Mouse (Mus musculus) heart, adult 2 months (tissue): Measurements from ENCODE around the gene Endod1. TPM values are rescaled to one million over a fixed set of nuclear protein-coding genes. Genes with fewer than 3 reads are reported as not detected.
A peak's percentile ranks its signal among the peaks of the same experiment; 100 is the strongest.

Source experiments
- DNase-seq, 2 experiments: peaks; one replicate each; pipeline ENCODE4 v3.0.0; 2021
- H3K27ac ChIP-seq: fragments of 200-600 bp; 2 replicates; pipeline ENCODE4 v1.8.1; 2022
- H3K27me3 ChIP-seq: fragments of 200-500 bp; 2 replicates; pipeline ENCODE4 v1.6.1; 2012; ENCODE audit warnings: mild to moderate bottlenecking, low read length, inconsistent platforms, mixed read lengths; ENCODE audit not compliant: control insufficient read depth, insufficient read depth
- H3K36me3 ChIP-seq: fragments of 200-500 bp; 2 replicates; pipeline ENCODE4 v1.6.1; 2012; ENCODE audit warnings: low read length, inconsistent platforms; ENCODE audit not compliant: control insufficient read depth, insufficient read depth
- H3K4me1 ChIP-seq: fragments of 200-500 bp; 2 replicates; pipeline ENCODE4 v1.6.1; 2011; ENCODE audit warnings: low read length; ENCODE audit not compliant: control insufficient read depth, insufficient read depth
- H3K4me3 ChIP-seq: fragments of 200-600 bp; 2 replicates; pipeline ENCODE4 v1.8.1; 2022
- H3K79me2 ChIP-seq: fragments of 200-500 bp; replicated peaks from 2 replicates; pipeline ENCODE4 v1.6.1; 2012; ENCODE audit warnings: mild to moderate bottlenecking, inconsistent platforms, low read length, moderate library complexity, mixed read lengths; ENCODE audit not compliant: control insufficient read depth, insufficient read depth
- H3K9ac ChIP-seq: fragments of 200-500 bp; 2 replicates; pipeline ENCODE4 v1.6.1; 2012; ENCODE audit warnings: low read depth, mild to moderate bottlenecking, control low read depth, inconsistent platforms, low read length, mixed read lengths
- CTCF ChIP-seq: fragments of 200-600 bp; IDR thresholded peaks from 2 replicates; pipeline ENCODE4 v1.8.1; 2022; ENCODE audit warnings: antibody characterized with exemption, mild to moderate bottlenecking, moderate library complexity
- EP300 ChIP-seq: fragments of 200-500 bp; IDR thresholded peaks from 2 replicates; pipeline ENCODE4 v1.6.1; 2011; ENCODE audit warnings: low read depth, low read length, control low read depth; ENCODE audit not compliant: insufficient read depth
- POLR2A ChIP-seq: fragments of 200-500 bp; IDR thresholded peaks from 2 replicates; pipeline ENCODE4 v1.6.1; 2011; ENCODE audit warnings: mild to moderate bottlenecking, low read depth, low read length, control low read depth; ENCODE audit not compliant: insufficient read depth
- WGBS: fragments of 180-500 bp; shearing (Covaris S2); methylation state at CpG from one replicate; pipeline ENCODE4 v1.1.7; 2018; 5-methylcytosine and 5-hydroxymethylcytosine counted together
- intact Hi-C: fragments of 180-260 bp; cut with DNase I; formaldehyde crosslinking; loops from one replicate; pipeline ENCODE4 v1.15.1; 2025
- polyA plus RNA-seq: library from polyadenylated mRNA; depleted of rRNA; stranded (reverse); fragments of >200 nt; gene quantifications from 2 replicates; pipeline ENCODE4 v1.2.3, GENCODE M21; 2012
- total RNA-seq, 2 experiments: library from RNA; stranded (reverse); gene quantifications; 2 replicates each; pipeline ENCODE4 v1.2.3; 2021

The Endod1 gene
- total and polyA plus RNA-seq, 3 experiments = 7.9 to 9.3 (median 8.0) TPM

DNA sequence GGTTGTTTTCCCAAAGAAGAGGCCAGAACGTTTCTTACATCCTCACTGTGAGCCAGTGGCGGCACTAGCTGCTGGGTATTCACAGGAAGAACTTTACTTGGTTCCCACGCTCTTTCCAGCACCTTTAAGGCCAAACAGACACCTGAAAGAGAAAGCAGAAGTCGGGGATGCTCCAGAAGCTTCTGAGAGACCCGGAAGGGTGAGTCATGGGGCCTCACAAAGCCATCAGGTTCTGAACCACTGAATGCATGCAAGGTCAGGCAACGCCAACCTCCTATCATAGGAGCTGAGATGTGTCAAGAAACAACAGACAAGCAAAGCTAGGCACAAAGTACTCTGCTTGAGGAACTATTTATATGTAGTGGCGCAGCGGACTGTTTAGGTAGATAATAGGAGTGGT is 4.4 kb upstream of the Endod1 start:
- TF ChIP-seq POLR2A (no peak), EP300 (no peak), CTCF (no peak)
- Histone ChIP-seq H3K4me3 (no peak overlapping the region), H3K79me2 (no peaks in the 10 kb centered on the region), H3K36me3 (no peaks in the 10 kb centered on the region), H3K9ac (no peak overlapping the region), H3K4me1 (no peaks in the 10 kb centered on the region), H3K27me3 (no peaks in the 10 kb centered on the region), H3K27ac (no peak overlapping the region)
- intact Hi-C loops = loop anchor here (2.0 kb wide), 1 partner anchor 37 kb away; no protein-coding TSS in a partner anchor
- 78% methylated on average over 8 of the region's 8 CpGs for WGBS
- DNase-seq = no peak

- Histone ChIP-seq H3K4me1 (no peaks in the 10 kb centered on the region), H3K9ac (no peak overlapping the region), H3K79me2 (no peaks in the 10 kb centered on the region), H3K36me3 (no peaks in the 10 kb centered on the region), H3K27me3 (no peaks in the 10 kb centered on the region), H3K4me3 (no peak overlapping the region), H3K27ac (no peak overlapping the region)
- TF ChIP-seq POLR2A = no peak
- TF ChIP-seq EP300 = no peak
- no peak for TF ChIP-seq CTCF
- WGBS = 94% methylated on average over 4 of the region's 4 CpGs
- DNase-seq = no peak
- intact Hi-C loops = loop anchor here (5.0 kb wide), 2 partner anchors 106 to 114 kb away; partner anchors contain the start of gene Sesn3
Observed at GRCm38 (mm10) chr9:14383186-14383920, 2.0 kb upstream of the Endod1 start.

DNA sequence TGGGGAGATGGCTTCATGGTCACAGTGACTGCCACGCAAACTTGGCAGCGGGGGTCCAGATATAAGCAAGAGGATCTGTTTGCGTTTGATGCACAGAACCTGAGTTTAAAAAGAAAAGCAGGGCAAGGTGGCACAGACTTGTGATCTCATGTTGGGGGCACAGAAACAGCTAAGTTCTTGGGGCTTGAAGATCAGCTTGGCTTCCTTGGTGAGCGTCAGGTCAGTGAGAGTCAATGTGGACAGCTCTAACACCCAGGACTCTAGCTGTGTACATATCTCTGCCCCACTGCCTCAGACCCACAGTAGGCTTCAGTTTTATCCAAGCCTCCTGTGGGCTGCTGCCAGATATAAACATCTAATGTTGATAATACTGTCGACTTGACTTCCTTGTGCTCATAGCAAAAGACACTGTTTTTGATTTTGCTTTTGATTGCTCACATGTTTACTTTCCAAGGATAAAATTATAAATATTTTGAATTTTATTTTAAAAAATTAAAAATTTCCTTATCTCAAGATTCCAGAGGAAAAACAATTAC is 1.0 kb upstream of the Endod1 start:
- no peaks in the 10 kb centered on the region for H3K36me3 ChIP-seq
- DNase-seq = no peak
- H3K4me1 ChIP-seq = no peaks in the 10 kb centered on the region
- TF ChIP-seq EP300 (no peak), POLR2A (no peak), CTCF (no peak)
- no peak overlapping the region for H3K9ac ChIP-seq
- H3K79me2 ChIP-seq = no peaks in the 10 kb centered on the region
- H3K4me3 ChIP-seq = no peak overlapping the region
- no peaks in the 10 kb centered on the region for H3K27me3 ChIP-seq
- no peak overlapping the region for H3K27ac ChIP-seq
- WGBS = 80% methylated on average over 5 of the region's 5 CpGs
- intact Hi-C loops = loop anchor here (5.0 kb wide), 2 partner anchors 105 to 115 kb away; partner anchors contain the start of gene Sesn3

GRCm38 (mm10) chr9:14380386-14381285 is 671 bp downstream of the Endod1 start:
- Histone ChIP-seq H3K27ac (peak overlapping the region; percentile 89), H3K79me2 (no peaks in the 10 kb centered on the region), H3K27me3 (no peaks in the 10 kb centered on the region), H3K4me1 (no peaks in the 10 kb centered on the region), H3K36me3 (no peaks in the 10 kb centered on the region), H3K4me3 (peak overlapping the region; percentile 84), H3K9ac (peak overlapping the region; percentile 84)
- DNase-seq = peak; percentile 92 to 93
- intact Hi-C loops = loop anchor here (5.0 kb wide), 2 partner anchors 103 to 117 kb away; partner anchors contain the start of gene Sesn3
- TF ChIP-seq POLR2A (peak; percentile 68), CTCF (peak; percentile 55), EP300 (no peak)
- 1% methylated on average over 75 of the region's 76 CpGs for WGBS

DNA sequence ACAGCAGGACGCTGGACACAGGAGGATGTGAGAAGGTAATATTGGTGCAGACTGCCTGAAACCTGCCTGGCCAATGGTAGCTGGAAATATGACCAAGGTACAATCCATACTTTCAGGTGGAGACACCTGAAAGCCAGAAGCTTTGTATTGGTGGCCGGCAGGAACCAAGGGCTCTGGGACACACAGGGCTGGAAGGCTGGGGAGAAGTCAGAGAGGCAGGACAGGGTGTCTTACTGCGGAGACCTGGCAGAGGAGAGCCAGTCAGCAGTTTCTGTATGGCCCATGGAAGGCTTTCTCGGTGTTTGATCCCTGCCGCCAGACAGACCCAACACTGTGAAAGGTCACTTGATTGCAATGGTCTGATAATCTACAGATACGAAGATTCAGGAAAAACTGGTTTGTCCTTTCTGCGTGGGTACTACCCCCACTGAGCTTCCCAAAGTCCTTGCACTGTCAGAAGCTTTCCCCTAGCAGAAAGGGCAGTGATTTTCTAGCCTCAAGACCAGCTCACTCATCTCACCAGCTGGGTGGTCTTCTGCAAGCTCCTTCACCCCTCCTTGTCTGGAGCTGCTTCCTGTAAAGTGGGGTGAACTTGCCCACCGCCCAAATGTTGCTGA is 1.4 kb downstream of the Endod1 start:
- WGBS = 45% methylated on average over 8 of the region's 8 CpGs
- peak overlapping the region; percentile 89 for H3K27ac ChIP-seq
- intact Hi-C loops = loop anchor here (5.0 kb wide), 2 partner anchors 103 to 117 kb away; partner anchors contain the start of gene Sesn3

More for the DNA sequence above, 1.4 kb downstream of the Endod1 start:
- TF ChIP-seq CTCF = no peak
- TF ChIP-seq EP300 = no peak
- TF ChIP-seq POLR2A = no peak
- no peaks in the 10 kb centered on the region for H3K36me3 ChIP-seq
- DNase-seq = no peak
- no peaks in the 10 kb centered on the region for H3K79me2 ChIP-seq
- H3K9ac ChIP-seq = peak overlapping the region; percentile 84
- H3K4me1 ChIP-seq = no peaks in the 10 kb centered on the region
- peak overlapping the region; percentile 84 for H3K4me3 ChIP-seq
- H3K27me3 ChIP-seq = no peaks in the 10 kb centered on the region
